Mouse (Mus musculus): Measurements from ENCODE around the gene Srgap1. TPM values are rescaled to one million over a fixed set of nuclear protein-coding genes. Genes with fewer than 3 reads are reported as not detected.

The Srgap1 gene
- polyA plus RNA-seq, 1 experiment, result 1.6 TPM

DNA sequence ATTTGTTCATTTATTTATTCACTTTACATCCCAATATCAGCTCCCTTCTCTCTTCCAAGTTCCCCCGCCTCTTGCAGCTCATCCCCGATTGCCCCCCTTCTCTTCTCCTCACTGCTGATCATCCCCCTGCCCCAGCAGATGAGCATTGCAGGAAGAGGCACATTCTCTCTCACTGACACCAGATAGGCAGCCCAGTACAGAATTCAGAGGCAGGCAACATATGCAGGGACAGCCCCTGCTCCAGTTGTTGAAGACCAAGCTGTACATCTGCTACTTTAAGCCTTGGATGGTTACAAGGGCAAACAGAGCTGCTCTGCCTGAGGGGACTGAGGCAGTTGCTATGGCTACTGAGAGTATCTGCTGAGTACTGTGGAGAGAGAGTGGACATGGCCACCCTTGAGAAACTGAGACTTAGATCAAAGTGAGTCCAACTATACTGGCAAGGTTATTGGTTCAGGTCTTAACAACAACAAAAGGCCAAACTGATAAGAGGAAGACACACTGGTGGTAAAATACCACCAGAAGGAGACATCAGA is 149.2 kb downstream of the Srgap1 start:
- no peak overlapping the region for H3K27ac ChIP-seq (ENCODE audit: insufficient read depth, low read depth, low read length)
- H3K4me1 ChIP-seq (ENCODE audit: control insufficient read depth, insufficient read depth, insufficient read length, low read length), result no peaks in the 10 kb centered on the region
- WGBS, result 92% methylated on average over 2 of the region's 2 CpGs
- no peaks in the 10 kb centered on the region for H3K27me3 ChIP-seq (ENCODE audit: control insufficient read depth, insufficient read depth, low read length)
- H3K36me3 ChIP-seq (ENCODE audit: control insufficient read depth, insufficient read depth, low read length), result no peaks in the 10 kb centered on the region
- H3K4me3 ChIP-seq (ENCODE audit: low read depth, low read length), result no peak overlapping the region
- TF ChIP-seq POLR2A (IDR thresholded peaks at IDR 0.05; ENCODE audit: low read depth, low read length) (no peak), CTCF (IDR thresholded peaks at IDR 0.05; ENCODE audit: extremely low read depth, insufficient read length, insufficient replicate concordance, low read depth, low read length) (no peak)

DNA sequence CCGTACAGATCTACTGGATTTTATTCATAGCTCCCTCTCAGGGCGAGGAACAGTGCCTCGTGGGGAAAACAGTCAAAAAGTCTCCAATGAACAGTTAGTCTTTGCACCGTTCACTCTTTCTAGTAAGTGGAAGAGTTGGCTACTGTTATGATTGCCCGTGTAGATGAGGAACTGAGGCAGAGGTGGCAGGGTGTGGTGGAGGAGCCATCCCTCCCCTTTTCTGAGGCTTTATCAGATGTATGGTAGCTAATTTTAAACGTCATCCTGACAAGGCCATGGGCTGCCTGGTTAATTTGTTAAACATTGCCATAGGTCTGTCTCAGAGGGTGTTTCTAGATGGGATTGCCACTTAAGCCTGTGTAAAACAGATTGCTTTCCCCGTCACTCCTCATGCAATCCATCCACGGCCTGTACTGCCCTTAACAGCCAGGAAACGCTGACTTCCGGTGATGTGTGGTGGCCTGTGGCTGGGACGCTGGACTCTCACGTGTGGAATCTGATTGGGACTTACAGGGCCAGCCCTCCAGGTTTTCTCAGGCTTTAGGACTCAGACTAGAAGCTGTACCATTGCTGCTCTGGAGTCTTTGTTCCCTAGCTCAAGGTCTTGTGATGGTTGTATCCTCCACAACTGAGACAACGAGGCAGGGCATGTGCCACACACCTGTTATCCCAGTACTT is 155.6 kb downstream of the Srgap1 start:
- no peaks in the 10 kb centered on the region for H3K27me3 ChIP-seq (ENCODE audit: control insufficient read depth, insufficient read depth, low read length)

DNA sequence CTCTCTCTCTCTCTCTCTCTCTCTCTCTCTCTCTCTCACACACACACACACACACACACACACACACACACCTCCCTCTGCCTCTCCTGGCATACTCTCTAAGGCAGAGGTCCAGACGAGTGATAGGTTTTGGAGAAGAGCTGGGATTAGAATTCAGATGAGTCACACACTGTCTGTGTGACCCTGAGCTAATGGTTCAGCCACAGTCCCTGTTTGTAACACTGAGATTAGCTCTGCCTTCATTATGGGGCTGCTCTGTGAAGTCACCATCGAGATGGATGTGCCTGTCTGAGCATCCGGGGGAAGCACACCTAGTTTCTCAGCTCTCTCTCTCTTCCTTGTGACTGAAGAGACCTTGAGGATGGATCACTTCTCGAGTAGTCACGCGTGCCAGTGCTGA is 157.1 kb downstream of the Srgap1 start:
- no peak overlapping the region for H3K4me3 ChIP-seq (ENCODE audit: low read depth, low read length)
- H3K36me3 ChIP-seq (ENCODE audit: control insufficient read depth, insufficient read depth, low read length), result no peaks in the 10 kb centered on the region
- no peaks in the 10 kb centered on the region for H3K4me1 ChIP-seq (ENCODE audit: control insufficient read depth, insufficient read depth, insufficient read length, low read length)
- TF ChIP-seq POLR2A (IDR thresholded peaks at IDR 0.05; ENCODE audit: low read depth, low read length) (no peak), CTCF (IDR thresholded peaks at IDR 0.05; ENCODE audit: extremely low read depth, insufficient read length, insufficient replicate concordance, low read depth, low read length) (no peak)
- H3K27me3 ChIP-seq (ENCODE audit: control insufficient read depth, insufficient read depth, low read length), result no peaks in the 10 kb centered on the region
- no peak overlapping the region for H3K27ac ChIP-seq (ENCODE audit: insufficient read depth, low read depth, low read length)
- WGBS, result 71% methylated on average over 6 of the region's 6 CpGs

More for the DNA sequence above, 155.6 kb downstream of the Srgap1 start:
- 60% methylated on average over 13 of the region's 13 CpGs for WGBS
- Histone ChIP-seq H3K4me1 (ENCODE audit: control insufficient read depth, insufficient read depth, insufficient read length, low read length) (no peaks in the 10 kb centered on the region), H3K36me3 (ENCODE audit: control insufficient read depth, insufficient read depth, low read length) (no peaks in the 10 kb centered on the region), H3K4me3 (ENCODE audit: low read depth, low read length) (no peak overlapping the region), H3K27ac (ENCODE audit: insufficient read depth, low read depth, low read length) (no peak overlapping the region)
- TF ChIP-seq CTCF (IDR thresholded peaks at IDR 0.05; ENCODE audit: extremely low read depth, insufficient read length, insufficient replicate concordance, low read depth, low read length) (no peak), POLR2A (IDR thresholded peaks at IDR 0.05; ENCODE audit: low read depth, low read length) (no peak)

DNA sequence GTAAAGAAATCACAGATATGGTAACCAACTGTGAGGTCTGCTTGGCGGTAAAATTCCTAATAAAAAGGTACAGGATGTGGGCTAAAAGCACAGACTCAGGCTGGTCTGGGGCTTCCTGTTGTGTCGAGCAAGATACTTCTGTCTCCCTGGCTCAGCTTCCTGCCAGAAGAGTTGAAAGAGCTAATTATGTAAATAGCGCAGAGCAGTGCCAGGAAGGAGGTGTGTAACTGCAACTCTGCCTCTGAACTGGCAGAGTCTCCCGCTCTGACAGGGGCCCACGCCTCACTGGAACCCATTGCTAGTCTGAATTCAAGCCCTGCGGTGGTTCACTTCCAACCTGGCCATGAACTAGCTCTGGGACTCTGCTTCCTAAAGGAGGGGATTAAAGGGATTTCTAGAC is 160.3 kb downstream of the Srgap1 start:
- TF ChIP-seq CTCF (IDR thresholded peaks at IDR 0.05; ENCODE audit: extremely low read depth, insufficient read length, insufficient replicate concordance, low read depth, low read length), result no peak
- no peak for TF ChIP-seq POLR2A (IDR thresholded peaks at IDR 0.05; ENCODE audit: low read depth, low read length)
- no peak overlapping the region for H3K27ac ChIP-seq (ENCODE audit: insufficient read depth, low read depth, low read length)
- H3K36me3 ChIP-seq (ENCODE audit: control insufficient read depth, insufficient read depth, low read length), result no peaks in the 10 kb centered on the region
- H3K4me3 ChIP-seq (ENCODE audit: low read depth, low read length), result no peak overlapping the region
- 33% methylated on average over 6 of the region's 6 CpGs for WGBS
- no peaks in the 10 kb centered on the region for H3K27me3 ChIP-seq (ENCODE audit: control insufficient read depth, insufficient read depth, low read length)
- H3K4me1 ChIP-seq (ENCODE audit: control insufficient read depth, insufficient read depth, insufficient read length, low read length), result no peaks in the 10 kb centered on the region

DNA sequence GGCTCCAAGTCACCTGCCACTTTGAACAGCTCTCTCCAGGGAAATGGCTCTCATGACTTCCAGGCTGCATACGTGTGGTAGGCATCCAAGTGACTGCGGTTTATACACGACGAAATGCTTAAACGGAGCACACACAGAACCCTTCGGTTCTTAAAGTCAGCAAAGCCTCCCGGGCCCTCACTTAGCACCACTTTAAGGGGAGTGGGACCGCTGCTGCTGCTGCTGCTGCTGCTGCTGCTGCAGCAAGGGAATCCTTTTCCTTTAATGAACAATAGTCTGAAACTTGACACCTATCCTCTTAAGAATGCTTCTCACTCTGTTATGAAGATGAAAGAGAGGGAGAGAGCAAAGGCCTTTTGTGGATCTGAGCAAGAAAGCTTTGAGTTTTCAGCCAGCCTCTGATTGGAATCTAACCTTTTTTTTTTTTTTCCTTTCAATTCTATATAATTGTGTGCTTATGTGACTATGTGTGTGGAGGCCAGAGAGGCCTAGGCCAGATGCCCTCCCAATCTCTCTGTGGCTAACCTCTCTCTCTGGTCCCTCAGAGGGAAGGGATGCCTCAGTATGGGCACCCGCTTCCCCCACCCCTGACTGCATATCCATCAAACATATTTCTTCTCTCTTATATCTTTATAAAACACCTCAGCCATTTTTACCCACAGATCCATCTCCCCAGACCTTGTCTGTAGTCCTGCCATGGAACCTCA is 161.4 kb downstream of the Srgap1 start:
- TF ChIP-seq CTCF (IDR thresholded peaks at IDR 0.05; ENCODE audit: extremely low read depth, insufficient read length, insufficient replicate concordance, low read depth, low read length) (no peak), POLR2A (IDR thresholded peaks at IDR 0.05; ENCODE audit: low read depth, low read length) (no peak)
- no peak overlapping the region for H3K4me3 ChIP-seq (ENCODE audit: low read depth, low read length)
- WGBS, result 65% methylated on average over 9 of the region's 9 CpGs

DNA sequence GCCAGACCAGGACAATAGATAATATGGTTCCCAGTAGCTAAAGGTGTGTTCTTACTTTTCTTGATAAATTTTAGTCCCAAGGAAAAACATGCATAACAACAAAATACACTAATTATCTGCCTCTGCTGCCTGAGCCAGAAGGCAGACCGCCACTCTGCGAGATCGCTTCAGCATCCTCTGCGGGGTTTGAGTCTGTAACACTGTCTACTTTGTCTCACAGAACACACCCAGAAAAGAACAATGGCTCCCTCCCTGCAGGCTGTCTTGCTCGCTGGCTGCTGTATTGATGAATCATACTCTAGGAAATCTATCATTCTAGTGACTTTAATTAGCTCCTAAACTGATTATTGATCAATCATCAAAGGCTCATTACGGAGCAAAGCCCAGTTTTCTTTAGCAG is 164.7 kb downstream of the Srgap1 start:
- 71% methylated on average over 6 of the region's 6 CpGs for WGBS
- no peak for TF ChIP-seq CTCF (IDR thresholded peaks at IDR 0.05; ENCODE audit: extremely low read depth, insufficient read length, insufficient replicate concordance, low read depth, low read length)
- no peak for TF ChIP-seq POLR2A (IDR thresholded peaks at IDR 0.05; ENCODE audit: low read depth, low read length)
- Histone ChIP-seq H3K4me1 (ENCODE audit: control insufficient read depth, insufficient read depth, insufficient read length, low read length) (0 out of 2 replicates have a peak, but pooled peaks cover 2% of the 10 kb centered on the region), H3K27me3 (ENCODE audit: control insufficient read depth, insufficient read depth, low read length) (no peaks in the 10 kb centered on the region), H3K36me3 (ENCODE audit: control insufficient read depth, insufficient read depth, low read length) (no peaks in the 10 kb centered on the region), H3K4me3 (ENCODE audit: low read depth, low read length) (no peak overlapping the region), H3K27ac (ENCODE audit: insufficient read depth, low read depth, low read length) (no peak overlapping the region)

More for the DNA sequence above, 161.4 kb downstream of the Srgap1 start:
- no peak overlapping the region for H3K27ac ChIP-seq (ENCODE audit: insufficient read depth, low read depth, low read length)
- no peaks in the 10 kb centered on the region for H3K27me3 ChIP-seq (ENCODE audit: control insufficient read depth, insufficient read depth, low read length)
- H3K4me1 ChIP-seq (ENCODE audit: control insufficient read depth, insufficient read depth, insufficient read length, low read length), result no peaks in the 10 kb centered on the region
- H3K36me3 ChIP-seq (ENCODE audit: control insufficient read depth, insufficient read depth, low read length), result no peaks in the 10 kb centered on the region

DNA sequence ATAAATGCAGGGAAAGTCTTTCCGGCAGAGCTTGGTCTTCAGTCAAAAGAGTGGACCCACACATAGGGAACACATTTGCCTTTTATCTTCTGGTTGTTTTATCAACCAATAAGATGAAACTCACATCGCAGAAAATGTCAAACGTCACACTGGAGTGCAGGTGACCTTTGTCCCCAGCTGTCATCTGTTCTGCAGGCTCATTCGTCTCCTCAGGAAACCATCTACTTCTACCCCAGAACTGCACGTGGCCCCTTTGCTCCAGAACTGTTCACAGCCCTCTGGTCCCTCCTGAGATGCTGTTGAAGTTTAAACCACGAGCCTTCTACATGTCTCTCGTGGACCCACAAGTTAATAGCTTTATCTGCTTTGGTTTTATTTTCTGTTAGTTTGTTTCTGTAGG is 168.3 kb downstream of the Srgap1 start:
- H3K4me3 ChIP-seq (ENCODE audit: low read depth, low read length), result no peak overlapping the region
- H3K27ac ChIP-seq (ENCODE audit: insufficient read depth, low read depth, low read length), result no peak overlapping the region
- TF ChIP-seq POLR2A (IDR thresholded peaks at IDR 0.05; ENCODE audit: low read depth, low read length) (no peak), CTCF (IDR thresholded peaks at IDR 0.05; ENCODE audit: extremely low read depth, insufficient read length, insufficient replicate concordance, low read depth, low read length) (no peak)
- H3K27me3 ChIP-seq (ENCODE audit: control insufficient read depth, insufficient read depth, low read length), result no peaks in the 10 kb centered on the region
- 0 out of 2 replicates have a peak, but pooled peaks cover 2% of the 10 kb centered on the region for H3K4me1 ChIP-seq (ENCODE audit: control insufficient read depth, insufficient read depth, insufficient read length, low read length)
- 11% methylated on average over 7 of the region's 7 CpGs for WGBS
- no peaks in the 10 kb centered on the region for H3K36me3 ChIP-seq (ENCODE audit: control insufficient read depth, insufficient read depth, low read length)
